In the genomic region with DNA sequence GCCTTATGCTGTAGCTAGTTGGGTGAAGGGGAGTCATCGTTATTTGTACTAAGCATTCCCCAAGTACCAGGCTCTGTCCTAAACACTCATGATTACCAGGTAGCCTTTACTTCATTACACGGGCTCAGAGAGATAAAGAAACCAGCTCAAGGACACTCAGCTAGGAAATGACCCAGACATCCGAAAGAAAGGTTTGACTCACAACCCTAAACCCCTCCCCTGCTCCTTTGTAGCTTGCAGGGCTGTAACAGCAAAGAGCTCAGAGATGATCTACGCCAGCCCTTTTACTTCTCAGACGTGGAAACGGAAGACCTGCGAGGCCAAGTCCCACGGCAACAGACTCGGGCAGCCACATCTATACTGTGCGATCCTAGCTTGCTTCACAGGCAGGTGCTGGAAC, we compare ENCODE assay signal across 16 mouse cellular contexts. TPM values are rescaled to one million over a fixed set of nuclear protein-coding genes. Genes with fewer than 3 reads are reported as not detected.
A peak's percentile ranks its signal among the peaks of the same experiment; 100 is the strongest.
DNase-seq lines count a peak whose midpoint lies in the region; ATAC-seq and TF ChIP-seq lines count a peak whose summit lies in the region.
"Had no signal": no experiment of that assay in that cellular context is flagged by ENCODE, and none has a peak within 500 bp of the region (broad histone marks: within the 10 kb centered on the region; RNA-seq: fewer than 3 reads in every experiment).

No protein-coding gene starts in this region.

- CTCF ChIA-PET in Patski (lab: Charles Lee) = interaction anchor here (0.9 to 4.6 kb wide), 9 partner anchors 11 to 205 kb away, joined by 3 to 78 read pairs (median 4); partner anchors contain the start of genes Elf3 and Shisa4

- POLR2A ChIA-PET in Patski (lab: Charles Lee) = interaction anchor here (0.6 to 2.1 kb wide), 3 partner anchors 23 to 88 kb away, joined by 6 to 8 read pairs (median 7); partner anchors contain the start of genes Arl8a and Elf3

- no peaks in the 10 kb centered on the region for H3K36me3 ChIP-seq in heart, postnatal 0 days (replicated peaks; ENCODE audit: control insufficient read depth, insufficient read depth, low read length)
- H3K36me3 ChIP-seq in liver, postnatal 0 days (replicated peaks; ENCODE audit: insufficient read depth, low read length) = no peaks in the 10 kb centered on the region
- H3K36me3 ChIP-seq in liver, embryonic 11.5 days (ENCODE audit: control insufficient read depth, insufficient read depth, low read length) = no peaks in the 10 kb centered on the region
- H3K36me3 ChIP-seq: forebrain, embryonic 15.5 days; hindbrain, embryonic 15.5 days; stomach, embryonic 15.5 days had no signal

- H3K27me3 ChIP-seq in heart, postnatal 0 days (ENCODE audit: control insufficient read depth, insufficient read depth, low read length) = peaks cover 63% of the 10 kb centered on the region
- no peaks in the 10 kb centered on the region for H3K27me3 ChIP-seq in liver, postnatal 0 days (ENCODE audit: insufficient read depth, low read length)
- no peaks in the 10 kb centered on the region for H3K27me3 ChIP-seq in liver, embryonic 11.5 days (replicated peaks; ENCODE audit: control insufficient read depth, insufficient read depth, low read length)
- no peaks in the 10 kb centered on the region for H3K27me3 ChIP-seq in Patski
- H3K27me3 ChIP-seq: forebrain, embryonic 15.5 days; hindbrain, embryonic 15.5 days; stomach, embryonic 15.5 days had no signal

- no peaks in the 10 kb centered on the region for H3K9me3 ChIP-seq in heart, postnatal 0 days (replicated peaks; ENCODE audit: control insufficient read depth, low read length)
- H3K9me3 ChIP-seq in liver, postnatal 0 days (ENCODE audit: low read length) = no peaks in the 10 kb centered on the region
- no peaks in the 10 kb centered on the region for H3K9me3 ChIP-seq in liver, embryonic 11.5 days (ENCODE audit: control insufficient read depth, low read length)
- H3K9me3 ChIP-seq: forebrain, embryonic 15.5 days; hindbrain, embryonic 15.5 days; megakaryocyte, embryonic 14.5 days; stomach, embryonic 15.5 days had no signal

- no peak for TF ChIP-seq EP300 in heart, postnatal 0 days (IDR thresholded peaks at IDR 0.05; ENCODE audit: low read depth)
- no peak for TF ChIP-seq EP300 in liver, postnatal 0 days (IDR thresholded peaks at IDR 0.05; ENCODE audit: low read depth)

- 40% methylated on average over 10 of the region's 10 CpGs for WGBS in heart, postnatal 0 days
- WGBS in liver, postnatal 0 days (ENCODE audit: insufficient replicate concordance) = 52% methylated on average over 10 of the region's 10 CpGs
- 54% methylated on average over 10 of the region's 10 CpGs for WGBS in liver, embryonic 11.5 days

- H3K27ac ChIP-seq in heart, postnatal 0 days (ENCODE audit: low read depth) = no peak overlapping the region
- H3K27ac ChIP-seq in liver, postnatal 0 days (ENCODE audit: low read depth) = no peak overlapping the region
- no peak overlapping the region for H3K27ac ChIP-seq in liver, embryonic 11.5 days (ENCODE audit: low read depth, low read length)
- H3K27ac ChIP-seq: forebrain, embryonic 15.5 days; kidney, postnatal 0 days; liver, embryonic 14.5 days; stomach, embryonic 15.5 days had no signal

- ATAC-seq in heart, postnatal 0 days (ENCODE audit: insufficient read depth, low read depth) = 0 out of 2 replicates have a peak, but pooled peaks have one; percentile 12
- ATAC-seq in liver, postnatal 0 days = no peak
- no peak for ATAC-seq in liver, embryonic 11.5 days (replicated peaks; ENCODE audit: low FRiP score)
- peak; percentile 33 for ATAC-seq in Patski
- ATAC-seq: forebrain, embryonic 15.5 days had no signal

- H3K9ac ChIP-seq in heart, postnatal 0 days (replicated peaks; ENCODE audit: low read depth, low read length) = no peak overlapping the region
- H3K9ac ChIP-seq in liver, postnatal 0 days (replicated peaks) = no peak overlapping the region
- H3K9ac ChIP-seq in liver, embryonic 11.5 days (ENCODE audit: low read depth, low read length) = no peak overlapping the region
- H3K9ac ChIP-seq: forebrain, embryonic 15.5 days; hindbrain, embryonic 15.5 days; liver, embryonic 14.5 days; stomach, embryonic 15.5 days had no signal

- DNase-seq in adrenal gland, adult 8-10 months = peak; percentile 52
- DNase-seq in adrenal gland, postnatal 4 days (ENCODE audit: low spot score in 2 of 2) = no peak
- no peak for DNase-seq in heart, postnatal 0 days (ENCODE audit: low spot score)
- DNase-seq in heart, adult 9 months (ENCODE audit: low spot score in 2 of 2) = no peak
- no peak for DNase-seq in liver, postnatal 0 days
- no peak for DNase-seq in liver, embryonic 11.5 days (ENCODE audit: low spot score)
- no peak for DNase-seq in Patski (ENCODE audit: low read depth, low spot score)
- DNase-seq in urinary bladder, postnatal 10 days (ENCODE audit: low spot score) = no peak
- DNase-seq: cerebellum, adult 8-10 months had no signal

- H3K4me2 ChIP-seq in heart, postnatal 0 days (ENCODE audit: low read depth, low read length) = peak overlapping the region; percentile 37
- peak overlapping the region; percentile 44; the same call in 1 of the 2 replicates for H3K4me2 ChIP-seq in liver, postnatal 0 days (ENCODE audit: low read depth, low read length)
- no peak overlapping the region for H3K4me2 ChIP-seq in liver, embryonic 11.5 days
- H3K4me2 ChIP-seq: forebrain, embryonic 15.5 days; hindbrain, embryonic 15.5 days; stomach, embryonic 15.5 days had no signal

- no peak overlapping the region for H3K4me3 ChIP-seq in heart, postnatal 0 days (ENCODE audit: low read depth, low read length)
- H3K4me3 ChIP-seq in liver, postnatal 0 days (ENCODE audit: low read depth, low read length) = no peak overlapping the region
- H3K4me3 ChIP-seq in liver, embryonic 11.5 days (ENCODE audit: low read depth, low read length) = no peak overlapping the region
- H3K4me3 ChIP-seq: forebrain, embryonic 15.5 days; hindbrain, embryonic 15.5 days; megakaryocyte, embryonic 14.5 days; stomach, embryonic 15.5 days had no signal

- in situ Hi-C loops in Patski (cut with MboI; ENCODE audit: low pct_unique_long_range_greater_than_20kb) = loop anchor here (5.0 to 25.0 kb wide), 3 partner anchors 87 to 517 kb away; partner anchors contain the start of gene Elf3

- no peak for TF ChIP-seq CTCF in heart, postnatal 0 days (IDR thresholded peaks at IDR 0.05; ENCODE audit: low read depth)
- no peak for TF ChIP-seq CTCF in liver, postnatal 0 days (IDR thresholded peaks at IDR 0.05; ENCODE audit: low read depth)
- TF ChIP-seq CTCF in Patski (IDR thresholded peaks at IDR 0.05) = no peak

- H3K4me1 ChIP-seq in heart, postnatal 0 days (ENCODE audit: control insufficient read depth, insufficient read depth) = no peaks in the 10 kb centered on the region
- H3K4me1 ChIP-seq in liver, postnatal 0 days (ENCODE audit: insufficient read depth) = no peaks in the 10 kb centered on the region; the same call in none of the 2 replicates
- H3K4me1 ChIP-seq in liver, embryonic 11.5 days (replicated peaks; ENCODE audit: control insufficient read depth, insufficient read depth, low read length) = no peaks in the 10 kb centered on the region
- H3K4me1 ChIP-seq: megakaryocyte, embryonic 14.5 days; stomach, embryonic 15.5 days had no signal

RNA-seq across cellular contexts. Expression of gene Gpr37l1, which starts 2.8 kb away (rescaled TPM):
- total RNA-seq in adrenal gland, adult 8-10 months (2022) = 1 to 10 TPM in 3 of 4 experiments, under 1 TPM in 1; 0.80 to 1.9 (median 1.3) TPM
- 1 to 10 TPM in 1 of 2 experiments, under 1 TPM in 1; 0.82 to 1.0 TPM for total RNA-seq in adrenal gland, postnatal 4 days (2021)
- total RNA-seq in heart, postnatal 0 days (2014; rRNA removed; ENCODE audit: low replicate concordance) = not detected in 2 replicates
- polyA plus RNA-seq in heart, postnatal 0 days (2015; fragmentation: Nextera tagmentation; extraction: Ambion mirVana) = not detected in 2 replicates
- polyA plus RNA-seq in liver, postnatal 0 days (2015; fragmentation: Nextera tagmentation; extraction: Ambion mirVana) = not detected in 2 replicates
- polyA plus RNA-seq in liver, embryonic 11.5 days (2014; fragmentation: Nextera tagmentation; extraction: Ambion mirVana) = not detected in 2 replicates
- 0.04 TPM for polyA plus RNA-seq in Patski (2021)
- total RNA-seq: ES-E14 had no signal
- polyA plus RNA-seq: kidney, postnatal 0 days had no signal

RNA-seq across cellular contexts. Expression of gene Arl8a, which starts 23.7 kb away (rescaled TPM):
- total RNA-seq in adrenal gland, adult 8-10 months (2022) = 10 to 100 TPM; 57.5 to 77.4 (median 68.5) TPM
- total RNA-seq in adrenal gland, postnatal 4 days (2021) = 10 to 100 TPM; 62.8 to 73.7 TPM
- 40.1 and 43.4 TPM in 2 replicates for total RNA-seq in heart, postnatal 0 days (2014; rRNA removed; ENCODE audit: low replicate concordance)
- polyA plus RNA-seq in heart, postnatal 0 days (2015; fragmentation: Nextera tagmentation; extraction: Ambion mirVana) = 31.9 and 35.3 TPM in 2 replicates
- 11.3 and 12.5 TPM in 2 replicates for polyA plus RNA-seq in liver, postnatal 0 days (2015; fragmentation: Nextera tagmentation; extraction: Ambion mirVana)
- 25.0 and 28.7 TPM in 2 replicates for polyA plus RNA-seq in liver, embryonic 11.5 days (2014; fragmentation: Nextera tagmentation; extraction: Ambion mirVana)
- polyA plus RNA-seq in Patski (2021) = 111 TPM

RNA-seq across cellular contexts. Expression of gene Ptpn7, which starts 37.8 kb away (rescaled TPM):
- total RNA-seq in adrenal gland, adult 8-10 months (2022) = 1 to 10 TPM; 1.4 to 1.5 (median 1.4) TPM
- 1 to 10 TPM; 1.4 TPM for total RNA-seq in adrenal gland, postnatal 4 days (2021)
- 2.1 and 3.9 TPM in 2 replicates for total RNA-seq in heart, postnatal 0 days (2014; rRNA removed; ENCODE audit: low replicate concordance)
- 0.22 and 0.30 TPM in 2 replicates for polyA plus RNA-seq in heart, postnatal 0 days (2015; fragmentation: Nextera tagmentation; extraction: Ambion mirVana)
- polyA plus RNA-seq in liver, postnatal 0 days (2015; fragmentation: Nextera tagmentation; extraction: Ambion mirVana) = 5.4 and 6.7 TPM in 2 replicates
- polyA plus RNA-seq in liver, embryonic 11.5 days (2014; fragmentation: Nextera tagmentation; extraction: Ambion mirVana) = 42.1 and 43.0 TPM in 2 replicates
- polyA plus RNA-seq in Patski (2021) = 0.19 TPM

Comparison
In these comparisons a context has a peak if more than half of its experiments do, and no peak if none do; other contexts are left out.
1. ATAC-seq: peak in heart, postnatal 0 days (single experiment) and Patski (single experiment); none in liver, postnatal 0 days (single experiment) and liver, embryonic 11.5 days (single experiment).